Mouse (Mus musculus) neural tube, embryonic 14.5 days (tissue): ENCODE data around the gene Cyp19a1. TPM values are rescaled to one million over a fixed set of nuclear protein-coding genes. Genes with fewer than 3 reads are reported as not detected.

ENCODE experiments used
- polyA plus RNA-seq: library from polyadenylated mRNA; unstranded; fragments of >200 nt; fragmentation: Nextera tagmentation; extraction: Ambion mirVana; gene quantifications from 2 replicates; pipeline ENCODE4 v1.2.1, GENCODE M21; 2014

The Cyp19a1 gene
- polyA plus RNA-seq, 1 experiment from 2014 or later = not detected

Other genes with a start within 250 kb of the Cyp19a1 start
- 1.4 and 1.5 TPM in 2 replicates for gene Tnfaip8l3, start 199.7 kb downstream of the Cyp19a1 start, polyA plus RNA-seq
- gene Gldn, start 18.4 kb upstream of the Cyp19a1 start, polyA plus RNA-seq = 0.24 and 0.59 TPM in 2 replicates
- gene Dmxl2, start 233.5 kb upstream of the Cyp19a1 start, polyA plus RNA-seq = 72.6 and 104 TPM in 2 replicates